Mouse (Mus musculus): ENCODE data around the gene Bpgm. TPM values are rescaled to one million over a fixed set of nuclear protein-coding genes. Genes with fewer than 3 reads are reported as not detected.

Gene Bpgm
- polyA plus RNA-seq, 1 experiment: 18.6 TPM

DNA sequence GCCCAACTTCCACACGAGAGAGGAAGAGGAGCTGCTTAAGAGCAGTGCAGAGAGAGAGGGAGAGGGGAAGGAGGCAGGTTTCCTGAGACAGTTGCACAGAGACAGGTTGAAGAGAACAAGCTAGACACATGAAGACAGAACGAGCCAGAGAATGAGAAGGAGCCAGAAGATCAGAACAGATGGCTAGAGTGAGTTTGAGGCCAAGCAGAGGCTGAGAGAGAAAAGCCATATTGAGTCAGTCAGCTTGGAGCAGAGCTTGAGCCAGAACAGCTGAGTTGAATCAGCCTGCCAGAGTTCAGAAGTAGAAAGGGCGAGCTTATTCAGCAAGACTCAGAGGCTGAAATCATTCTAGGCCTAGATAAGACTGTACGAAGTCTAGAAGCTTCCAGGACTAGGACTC lies 6.8 kb downstream of the Bpgm start:
- H3K27me3 ChIP-seq (ENCODE audit: control insufficient read depth, insufficient read depth, insufficient read length): no peaks in the 10 kb centered on the region
- TF ChIP-seq POLR2A (IDR thresholded peaks at IDR 0.05; ENCODE audit: insufficient read length, low read depth) (no peak), CEBPB (IDR thresholded peaks at IDR 0.05; ENCODE audit: insufficient read depth, poor library complexity, severe bottlenecking) (no peak), MYOG (IDR thresholded peaks at IDR 0.05; ENCODE audit: control insufficient read depth in 1 of 3, insufficient read depth in 1 of 3, insufficient read length in 2 of 3, low read depth in 2 of 3) (no peak), TCF3 (IDR thresholded peaks at IDR 0.05; ENCODE audit: insufficient read length, low read depth) (no peak), E2F4 (IDR thresholded peaks at IDR 0.05; ENCODE audit: insufficient read depth) (no peak), TCF12 (IDR thresholded peaks at IDR 0.05; ENCODE audit: insufficient read depth, poor library complexity, severe bottlenecking) (no peak), REST (IDR thresholded peaks at IDR 0.05; ENCODE audit: insufficient read depth, insufficient read length) (no peak), MYOD1 (IDR thresholded peaks at IDR 0.05; ENCODE audit: control insufficient read depth in 1 of 3, insufficient read length in 2 of 3, low read depth in 2 of 3) (no peak), POLR2AphosphoS2 (IDR thresholded peaks at IDR 0.05; ENCODE audit: insufficient read length, low read depth) (no peak), SRF (IDR thresholded peaks at IDR 0.05; ENCODE audit: control insufficient read depth, insufficient read length, low read depth) (no peak), USF1 (IDR thresholded peaks at IDR 0.05; ENCODE audit: low read depth) (no peak), MAX (IDR thresholded peaks at IDR 0.05; ENCODE audit: low read depth) (no peak)
- H3K79me2 ChIP-seq (ENCODE audit: control insufficient read depth, insufficient read depth): peaks cover 3% of the 10 kb centered on the region
- no peak overlapping the region for H3K4me2 ChIP-seq (ENCODE audit: low read depth)
- H3K36me3 ChIP-seq (ENCODE audit: control insufficient read depth, insufficient read depth): no peaks in the 10 kb centered on the region
- H3K4me3 ChIP-seq: no peak overlapping the region
- no peak overlapping the region for H3ac ChIP-seq (ENCODE audit: control insufficient read depth, insufficient read length)

DNA sequence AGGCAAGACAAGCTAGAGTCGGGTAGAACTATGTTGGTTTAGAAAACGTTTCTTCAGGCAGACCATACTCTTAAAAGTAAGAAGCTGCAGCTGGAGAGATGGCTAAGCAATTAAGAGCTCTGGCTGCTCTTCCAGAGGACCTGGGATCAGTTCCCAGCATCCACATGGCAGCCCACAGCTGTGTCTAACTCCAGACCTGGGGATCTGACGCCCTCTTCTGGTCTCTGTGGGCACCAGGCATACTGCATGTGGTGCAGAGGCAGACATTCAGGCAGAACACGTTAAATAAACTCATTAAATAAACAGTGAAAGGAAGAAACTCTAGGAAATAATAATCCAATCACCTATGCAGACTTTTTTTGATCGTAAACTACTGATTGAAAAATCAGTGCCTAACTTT lies 7.4 kb downstream of the Bpgm start:
- no peaks in the 10 kb centered on the region for H3K36me3 ChIP-seq (ENCODE audit: control insufficient read depth, insufficient read depth)
- H3K4me2 ChIP-seq (ENCODE audit: low read depth): no peak overlapping the region
- no peak overlapping the region for H3K4me3 ChIP-seq
- TF ChIP-seq POLR2AphosphoS2 (IDR thresholded peaks at IDR 0.05; ENCODE audit: insufficient read length, low read depth): no peak
- TF ChIP-seq MYOD1 (IDR thresholded peaks at IDR 0.05; ENCODE audit: control insufficient read depth in 1 of 3, insufficient read length in 2 of 3, low read depth in 2 of 3): no peak
- TF ChIP-seq TCF3 (IDR thresholded peaks at IDR 0.05; ENCODE audit: insufficient read length, low read depth): no peak
- no peak for TF ChIP-seq MYOG (IDR thresholded peaks at IDR 0.05; ENCODE audit: control insufficient read depth in 1 of 3, insufficient read depth in 1 of 3, insufficient read length in 2 of 3, low read depth in 2 of 3)
- no peak for TF ChIP-seq MAX (IDR thresholded peaks at IDR 0.05; ENCODE audit: low read depth)
- TF ChIP-seq E2F4 (IDR thresholded peaks at IDR 0.05; ENCODE audit: insufficient read depth): no peak
- H3K79me2 ChIP-seq (ENCODE audit: control insufficient read depth, insufficient read depth): peaks cover 3% of the 10 kb centered on the region
- no peaks in the 10 kb centered on the region for H3K27me3 ChIP-seq (ENCODE audit: control insufficient read depth, insufficient read depth, insufficient read length)
- no peak overlapping the region for H3ac ChIP-seq (ENCODE audit: control insufficient read depth, insufficient read length)

DNA sequence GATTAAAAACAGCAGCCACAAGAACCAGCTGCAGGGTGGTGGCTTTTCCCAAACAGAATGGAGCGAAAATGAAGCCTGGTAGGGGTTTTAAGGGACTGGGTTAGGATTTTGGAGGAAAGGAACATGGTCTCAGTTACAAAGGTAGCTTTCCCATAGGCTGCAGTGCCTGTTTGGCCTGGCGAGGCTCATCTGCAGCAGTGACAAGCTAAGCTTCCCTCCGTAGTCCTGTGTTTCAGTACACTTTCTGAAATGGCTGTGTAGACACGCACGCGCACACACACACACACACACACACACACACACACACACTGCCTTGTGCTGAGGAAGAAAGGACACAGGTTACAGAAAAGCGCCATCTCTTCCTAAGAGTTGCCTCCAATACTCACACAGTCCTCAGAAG lies 7.8 kb downstream of the Bpgm start:
- no peaks in the 10 kb centered on the region for H3K36me3 ChIP-seq (ENCODE audit: control insufficient read depth, insufficient read depth)
- no peaks in the 10 kb centered on the region for H3K27me3 ChIP-seq (ENCODE audit: control insufficient read depth, insufficient read depth, insufficient read length)
- peaks cover 3% of the 10 kb centered on the region for H3K79me2 ChIP-seq (ENCODE audit: control insufficient read depth, insufficient read depth)
- H3ac ChIP-seq (ENCODE audit: control insufficient read depth, insufficient read length): no peak overlapping the region
- H3K4me3 ChIP-seq: no peak overlapping the region
- TF ChIP-seq REST (IDR thresholded peaks at IDR 0.05; ENCODE audit: insufficient read depth, insufficient read length) (no peak), E2F4 (IDR thresholded peaks at IDR 0.05; ENCODE audit: insufficient read depth) (no peak), CEBPB (IDR thresholded peaks at IDR 0.05; ENCODE audit: insufficient read depth, poor library complexity, severe bottlenecking) (no peak), MYOD1 (IDR thresholded peaks at IDR 0.05; ENCODE audit: control insufficient read depth in 1 of 3, insufficient read length in 2 of 3, low read depth in 2 of 3) (no peak), SRF (IDR thresholded peaks at IDR 0.05; ENCODE audit: control insufficient read depth, insufficient read length, low read depth) (no peak), TCF12 (IDR thresholded peaks at IDR 0.05; ENCODE audit: insufficient read depth, poor library complexity, severe bottlenecking) (no peak), MYOG (IDR thresholded peaks at IDR 0.05; ENCODE audit: control insufficient read depth in 1 of 3, insufficient read depth in 1 of 3, insufficient read length in 2 of 3, low read depth in 2 of 3) (no peak), TCF3 (IDR thresholded peaks at IDR 0.05; ENCODE audit: insufficient read length, low read depth) (no peak), MAX (IDR thresholded peaks at IDR 0.05; ENCODE audit: low read depth) (no peak), USF1 (IDR thresholded peaks at IDR 0.05; ENCODE audit: low read depth) (no peak), POLR2AphosphoS2 (IDR thresholded peaks at IDR 0.05; ENCODE audit: insufficient read length, low read depth) (no peak), POLR2A (IDR thresholded peaks at IDR 0.05; ENCODE audit: insufficient read length, low read depth) (no peak)
- H3K4me2 ChIP-seq (ENCODE audit: low read depth): no peak overlapping the region

DNA sequence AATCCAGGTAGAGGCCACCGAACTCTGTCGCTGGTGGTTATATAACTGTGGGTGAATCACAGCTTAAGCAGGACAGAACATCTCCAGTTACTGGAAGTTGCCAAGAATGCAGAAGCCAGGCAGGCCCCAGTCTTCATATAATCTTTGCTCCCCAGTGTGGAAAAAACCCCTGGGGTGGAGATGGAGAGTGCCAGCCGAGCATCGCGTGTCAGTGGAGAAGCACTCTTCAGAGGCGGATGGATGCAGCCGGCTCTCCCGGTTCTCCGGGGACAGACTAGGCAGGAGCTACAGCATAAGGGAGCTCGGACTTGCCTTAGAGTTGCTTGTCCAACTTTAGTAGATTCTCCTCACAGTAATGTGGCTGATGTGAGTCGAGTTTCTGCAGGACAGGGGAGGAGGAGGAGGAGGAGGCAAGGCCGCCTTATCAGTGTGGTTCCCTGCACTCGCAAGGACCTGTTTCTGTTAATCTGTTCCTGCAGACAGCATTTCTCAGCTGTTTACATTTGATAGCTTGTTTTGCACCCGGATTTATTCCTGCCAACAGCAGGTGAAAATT lies 10.1 kb downstream of the Bpgm start:
- Histone ChIP-seq H3K4me2 (ENCODE audit: low read depth) (no peak overlapping the region), H3K4me3 (no peak overlapping the region)
- TF ChIP-seq USF1 (IDR thresholded peaks at IDR 0.05; ENCODE audit: low read depth) (no peak), POLR2AphosphoS2 (IDR thresholded peaks at IDR 0.05; ENCODE audit: insufficient read length, low read depth) (no peak), MAX (IDR thresholded peaks at IDR 0.05; ENCODE audit: low read depth) (no peak), CEBPB (IDR thresholded peaks at IDR 0.05; ENCODE audit: insufficient read depth, poor library complexity, severe bottlenecking) (no peak), MYOD1 (IDR thresholded peaks at IDR 0.05; ENCODE audit: control insufficient read depth in 1 of 3, insufficient read length in 2 of 3, low read depth in 2 of 3) (no peak), MYOG (IDR thresholded peaks at IDR 0.05; ENCODE audit: control insufficient read depth in 1 of 3, insufficient read depth in 1 of 3, insufficient read length in 2 of 3, low read depth in 2 of 3) (no peak), TCF12 (IDR thresholded peaks at IDR 0.05; ENCODE audit: insufficient read depth, poor library complexity, severe bottlenecking) (no peak), E2F4 (IDR thresholded peaks at IDR 0.05; ENCODE audit: insufficient read depth) (no peak), SRF (IDR thresholded peaks at IDR 0.05; ENCODE audit: control insufficient read depth, insufficient read length, low read depth) (no peak), TCF3 (IDR thresholded peaks at IDR 0.05; ENCODE audit: insufficient read length, low read depth) (no peak), POLR2A (IDR thresholded peaks at IDR 0.05; ENCODE audit: insufficient read length, low read depth) (no peak)

More for the DNA sequence above, 10.1 kb downstream of the Bpgm start:
- Histone ChIP-seq H3K27me3 (ENCODE audit: control insufficient read depth, insufficient read depth, insufficient read length) (no peaks in the 10 kb centered on the region), H3K79me2 (ENCODE audit: control insufficient read depth, insufficient read depth) (peaks cover 3% of the 10 kb centered on the region), H3ac (ENCODE audit: control insufficient read depth, insufficient read length) (no peak overlapping the region), H3K36me3 (ENCODE audit: control insufficient read depth, insufficient read depth) (no peaks in the 10 kb centered on the region)

Measured in myocyte (in vitro differentiated cells).